Mouse (Mus musculus): Measurements from ENCODE around the gene Paqr4. TPM values are rescaled to one million over a fixed set of nuclear protein-coding genes. Genes with fewer than 3 reads are reported as not detected.

The Paqr4 gene
- total RNA-seq, 2 experiments from 2014 or later, result 5.7 to 9.1 TPM

Other genes starting within 250 kb of the Paqr4 start
- gene Zfp213, start 176.6 kb downstream of the Paqr4 start, total RNA-seq (2021), result 1 to 10 TPM; 2.2 to 2.6 TPM
- gene Zfp13, start 141.4 kb downstream of the Paqr4 start, total RNA-seq (2021), result 1 to 10 TPM; 4.9 TPM
- not detected for gene Zscan10, start 140.0 kb downstream of the Paqr4 start, total RNA-seq (2021)
- under 1 TPM; 0.20 to 0.27 TPM for gene Mmp25, start 95.6 kb downstream of the Paqr4 start, total RNA-seq (2021)
- gene Bicdl2, start 80.4 kb downstream of the Paqr4 start, total RNA-seq (2021), result not detected
- 100 to 1,000 TPM; 223 to 235 TPM for gene Hcfc1r1, start 67.3 kb downstream of the Paqr4 start, total RNA-seq (2021)
- gene Thoc6, start 67.0 kb downstream of the Paqr4 start, total RNA-seq (2021), result 10 to 100 TPM; 15.8 to 19.1 TPM
- 10 to 100 TPM; 18.7 to 57.3 TPM for gene Tnfrsf12a, start 63.4 kb downstream of the Paqr4 start, total RNA-seq (2021)
- not detected for gene Cldn6, start 61.6 kb downstream of the Paqr4 start, total RNA-seq (2021)
- gene Cldn9, start 56.8 kb downstream of the Paqr4 start, total RNA-seq (2021), result under 1 TPM; 0.23 to 0.51 TPM
- under 1 TPM in 1 of 2 experiments, not detected in 1; 0.09 TPM for gene 1520401A03Rik, start 18.1 kb downstream of the Paqr4 start, total RNA-seq (2021)
- 1 to 10 TPM; 2.1 to 2.3 TPM for gene Pkmyt1, start 14.5 kb downstream of the Paqr4 start, total RNA-seq (2021)
- not detected for gene Kremen2, start 5.0 kb upstream of the Paqr4 start, total RNA-seq (2021)
- gene Flywch1, start 30.7 kb upstream of the Paqr4 start, total RNA-seq (2021), result 10 to 100 TPM; 35.6 to 35.8 TPM
- gene Flywch2, start 45.2 kb upstream of the Paqr4 start, total RNA-seq (2021), result 1 to 10 TPM; 1.2 to 2.0 TPM
- gene Srrm2, start 49.7 kb upstream of the Paqr4 start, total RNA-seq (2021), result 100 to 1,000 TPM; 148 to 169 TPM
- 100 to 1,000 TPM; 321 to 328 TPM for gene Elob, start 88.3 kb upstream of the Paqr4 start, total RNA-seq (2021)
- not detected for gene Prss33, start 95.2 kb upstream of the Paqr4 start, total RNA-seq (2021)
- gene Prss32, start 103.0 kb upstream of the Paqr4 start, total RNA-seq (2021), result not detected
- gene Prss41, start 103.3 kb upstream of the Paqr4 start, total RNA-seq (2021), result under 1 TPM in 1 of 2 experiments, not detected in 1; 0.18 TPM
- not detected for gene Prss21, start 127.2 kb upstream of the Paqr4 start, total RNA-seq (2021)
- gene Dcpp1, start 140.0 kb upstream of the Paqr4 start, total RNA-seq (2021), result not detected
- gene Dcpp2, start 140.0 kb upstream of the Paqr4 start, total RNA-seq (2021), result not detected
- gene Dcpp3, start 176.6 kb upstream of the Paqr4 start, total RNA-seq (2021), result not detected
- gene Sbp, start 200.8 kb upstream of the Paqr4 start, total RNA-seq (2021), result not detected
- not detected for gene Sbpl, start 214.4 kb upstream of the Paqr4 start, total RNA-seq (2021)
- gene Prss30, start 239.7 kb upstream of the Paqr4 start, total RNA-seq (2021), result not detected